Mouse (Mus musculus) liver, embryonic 16.5 days (tissue): ENCODE data around the gene Smyd5. TPM values are rescaled to one million over a fixed set of nuclear protein-coding genes. Genes with fewer than 3 reads are reported as not detected.

ENCODE experiments used
- ATAC-seq: fragments of 200-750 bp; cut with Nextera tagmentation; 2 replicates; pipeline ENCODE4 v1.8.0; 2017; ENCODE audit warnings: low read depth, mild to moderate bottlenecking, moderate number of reproducible peaks, moderate library complexity
- H3K27ac ChIP-seq: fragments of 300-500 bp; sonication (generic); 2 replicates; pipeline ENCODE4 v1.5.1; 2014; ENCODE audit warnings: mild to moderate bottlenecking, low read length
- H3K27me3 ChIP-seq: fragments of 300-500 bp; sonication (generic); 2 replicates; pipeline ENCODE4 v1.6.1; 2014; ENCODE audit warnings: low read depth, low read length, mixed read lengths; ENCODE audit not compliant: control insufficient read depth, insufficient read depth
- H3K36me3 ChIP-seq: fragments of 300-500 bp; sonication (generic); 2 replicates; pipeline ENCODE4 v1.6.1; 2014; ENCODE audit warnings: mild to moderate bottlenecking; ENCODE audit not compliant: control insufficient read depth, insufficient read depth
- H3K4me1 ChIP-seq: fragments of 300-500 bp; sonication (generic); 2 replicates; pipeline ENCODE4 v1.6.1; 2014; ENCODE audit warnings: low read depth, low read length, mixed read lengths; ENCODE audit not compliant: control insufficient read depth
- H3K4me2 ChIP-seq: fragments of 300-500 bp; sonication (generic); 2 replicates; pipeline ENCODE4 v1.6.1; 2014; ENCODE audit warnings: low read depth, low read length, mixed read lengths
- H3K4me3 ChIP-seq: fragments of 300-500 bp; sonication (generic); 2 replicates; pipeline ENCODE4 v1.5.1; 2014; ENCODE audit warnings: low read depth, mild to moderate bottlenecking, low read length
- H3K9ac ChIP-seq: fragments of 300-500 bp; sonication (generic); 2 replicates; pipeline ENCODE4 v1.6.1; 2014; ENCODE audit warnings: low read depth, low read length
- H3K9me3 ChIP-seq: fragments of 300-500 bp; sonication (generic); replicated peaks from 2 replicates; pipeline ENCODE4 v1.6.1; 2016; ENCODE audit warnings: low read length; ENCODE audit not compliant: control insufficient read depth
- WGBS: fragments of 180-500 bp; shearing (Covaris S2); extraction: QIAGEN DNeasy Blood & Tissue Kit; methylation state at CpG from one replicate; pipeline ENCODE4 v1.1.7; 2014; ENCODE audit not compliant: insufficient replicate concordance; 5-methylcytosine and 5-hydroxymethylcytosine counted together
- polyA plus RNA-seq: library from polyadenylated mRNA; unstranded; fragments of >200 nt; fragmentation: Nextera tagmentation; extraction: Ambion mirVana; gene quantifications from 2 replicates; pipeline ENCODE4 v1.2.1, GENCODE M21; 2015

Gene Smyd5
- polyA plus RNA-seq, 1 experiment from 2014 or later, result 18.9 TPM

DNA sequence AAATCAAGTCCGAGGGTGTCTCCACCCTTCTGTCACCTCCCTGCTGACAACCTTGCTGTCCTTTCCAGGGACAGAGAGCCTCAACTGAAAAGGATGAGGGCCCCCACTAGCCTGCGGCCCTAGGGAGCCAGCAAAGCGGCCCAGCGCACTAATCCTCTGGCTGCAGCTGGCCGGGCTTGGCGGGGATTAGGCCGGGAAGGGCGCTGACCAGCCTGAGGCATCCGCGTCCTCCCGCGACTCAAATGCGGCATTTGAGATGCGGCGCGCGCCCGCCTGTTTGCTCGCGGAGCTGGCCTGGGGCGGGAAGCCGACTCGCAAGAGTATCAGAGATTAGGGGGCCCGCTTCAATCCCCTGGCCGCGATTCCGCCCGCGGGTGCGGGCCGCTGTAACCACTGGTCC lies 22.8 kb upstream of the Smyd5 start:
- no peaks in the 10 kb centered on the region for H3K4me1 ChIP-seq
- WGBS, result 2% methylated on average over 31 of the region's 31 CpGs

DNA sequence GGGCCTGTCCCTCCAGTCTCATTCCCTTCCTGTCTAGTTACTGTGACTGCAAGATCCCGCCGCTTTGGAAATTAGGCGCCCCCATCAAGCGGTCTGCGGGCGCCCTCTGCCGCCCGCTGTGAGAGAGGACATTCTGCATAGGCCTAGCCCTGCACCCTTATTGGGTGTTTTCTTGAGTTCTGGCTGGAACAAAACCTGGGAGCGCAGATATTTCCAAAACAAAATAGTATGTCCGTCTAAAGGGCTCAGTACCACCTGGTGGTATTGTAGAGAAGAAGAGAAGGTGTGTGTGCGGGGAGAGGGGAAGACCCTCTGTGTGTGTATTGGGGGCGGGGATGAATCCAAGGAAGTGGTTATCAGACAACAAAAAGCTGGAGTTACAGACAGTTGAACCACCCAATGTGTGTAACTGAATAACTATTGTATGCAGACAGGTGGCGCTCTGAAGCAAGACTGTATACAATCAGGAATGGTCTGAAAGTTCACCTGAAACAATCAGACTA lies 21.0 kb upstream of the Smyd5 start:
- no peak for ATAC-seq
- H3K9me3 ChIP-seq, result no peaks in the 10 kb centered on the region
- H3K4me1 ChIP-seq, result no peaks in the 10 kb centered on the region
- peaks cover 40% of the 10 kb centered on the region for H3K27me3 ChIP-seq
- no peak overlapping the region for H3K4me3 ChIP-seq
- H3K27ac ChIP-seq, result no peak overlapping the region
- no peak overlapping the region for H3K9ac ChIP-seq
- 6% methylated on average over 13 of the region's 13 CpGs for WGBS
- H3K36me3 ChIP-seq, result no peaks in the 10 kb centered on the region
- H3K4me2 ChIP-seq, result no peak overlapping the region

More for the DNA sequence above, 22.8 kb upstream of the Smyd5 start:
- no peak overlapping the region for H3K4me2 ChIP-seq
- no peaks in the 10 kb centered on the region for H3K36me3 ChIP-seq
- no peaks in the 10 kb centered on the region for H3K9me3 ChIP-seq
- no peak for ATAC-seq
- no peak overlapping the region for H3K4me3 ChIP-seq
- no peak overlapping the region for H3K9ac ChIP-seq
- H3K27me3 ChIP-seq, result peaks cover 41% of the 10 kb centered on the region
- H3K27ac ChIP-seq, result no peak overlapping the region

- no peak overlapping the region for H3K27ac ChIP-seq
- ATAC-seq, result no peak
- H3K9ac ChIP-seq, result no peak overlapping the region
- H3K27me3 ChIP-seq, result peaks cover 2% of the 10 kb centered on the region; the same call in 1 of the 2 replicates
- no peak overlapping the region for H3K4me3 ChIP-seq
- no peak overlapping the region for H3K4me2 ChIP-seq
- H3K9me3 ChIP-seq, result no peaks in the 10 kb centered on the region
- H3K36me3 ChIP-seq, result no peaks in the 10 kb centered on the region
- H3K4me1 ChIP-seq, result no peaks in the 10 kb centered on the region
- 36% methylated on average over 3 of the region's 3 CpGs for WGBS
These were observed 16.0 kb upstream of the Smyd5 start for GRCm38 (mm10) chr6:85415829-85416228.

DNA sequence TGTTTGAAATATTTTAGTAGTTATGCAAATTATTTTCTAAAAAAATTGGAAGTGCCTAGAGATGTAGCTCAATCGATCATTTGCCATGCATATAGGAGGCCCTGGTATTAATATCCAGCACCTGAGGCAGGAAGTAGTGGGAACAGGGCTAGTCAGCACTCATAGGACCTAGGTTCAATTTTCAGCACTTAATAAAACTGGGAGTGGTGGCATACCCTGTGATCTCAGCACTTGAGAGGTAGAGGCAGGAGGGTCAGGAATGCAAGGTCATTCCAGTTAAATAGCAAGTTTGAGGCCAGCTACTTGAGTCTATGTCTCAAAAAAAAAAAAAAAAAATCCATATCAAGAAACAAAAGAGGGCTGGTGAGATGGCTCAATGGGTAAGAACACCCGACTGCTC lies 12.6 kb upstream of the Smyd5 start:
- Histone ChIP-seq H3K27ac (no peak overlapping the region), H3K27me3 (peaks cover 8% of the 10 kb centered on the region), H3K4me3 (no peak overlapping the region), H3K9me3 (no peaks in the 10 kb centered on the region), H3K9ac (no peak overlapping the region), H3K4me2 (no peak overlapping the region), H3K36me3 (no peaks in the 10 kb centered on the region), H3K4me1 (no peaks in the 10 kb centered on the region)
- WGBS, result 68% methylated on average over 2 of the region's 2 CpGs
- no peak for ATAC-seq

DNA sequence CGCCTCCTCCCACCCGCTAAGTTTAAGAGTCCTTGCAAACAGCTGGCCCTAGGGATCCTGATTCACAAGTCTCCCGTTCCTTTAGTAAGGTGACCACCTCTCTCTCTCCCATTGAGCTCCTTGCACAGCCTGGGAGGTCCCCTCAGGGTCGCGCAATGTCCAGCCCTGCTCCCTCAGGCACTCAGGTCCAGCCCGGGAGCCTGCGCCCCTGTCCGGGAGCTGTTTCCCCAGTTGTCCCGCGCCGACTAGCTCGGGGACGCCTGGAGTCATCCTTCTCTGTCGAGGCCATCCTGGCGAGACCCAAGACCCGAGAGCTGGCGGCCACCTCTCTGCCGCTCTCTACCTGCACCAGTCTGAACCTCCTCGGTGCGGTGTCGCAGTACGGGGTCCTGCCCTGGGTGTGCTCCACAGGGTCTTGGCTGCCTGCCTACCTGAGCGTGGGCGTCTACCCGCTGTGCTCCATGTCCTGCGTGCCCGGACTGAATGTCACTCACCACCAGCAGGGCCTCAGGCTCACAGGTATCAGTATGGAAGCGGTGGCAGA lies 7.9 kb upstream of the Smyd5 start, which contains the start of gene Noto:
Noto (plus strand) TSS at position 51 of the 544 bp plus-strand sequence.
- H3K9ac ChIP-seq, result no peak within 1 kb of the TSS
- H3K27ac ChIP-seq, result no peak within 1 kb of the TSS
- no peak within 1 kb of the TSS for H3K4me3 ChIP-seq
- no peaks in the 10 kb centered on the region for H3K9me3 ChIP-seq
- H3K36me3 ChIP-seq, result no peaks in the 10 kb centered on the region
- 17% methylated on average over 28 of the region's 28 CpGs for WGBS
- H3K4me1 ChIP-seq, result no peaks in the 10 kb centered on the region
- no peak within 1 kb of the TSS for H3K4me2 ChIP-seq
- ATAC-seq, result no peak
- peaks cover 7% of the 10 kb centered on the region for H3K27me3 ChIP-seq

- Histone ChIP-seq H3K4me3 (peak overlapping the region; percentile 80), H3K4me1 (peaks cover 17% of the 10 kb centered on the region), H3K9ac (peak overlapping the region; percentile 75; the same call in 1 of the 2 replicates), H3K27me3 (no peaks in the 10 kb centered on the region), H3K9me3 (no peaks in the 10 kb centered on the region), H3K4me2 (peak overlapping the region; percentile 85), H3K27ac (no peak overlapping the region), H3K36me3 (no peaks in the 10 kb centered on the region)
- peak; percentile 4; the same call in 1 of the 2 replicates for ATAC-seq
- 42% methylated on average over 8 of the region's 8 CpGs for WGBS
These were observed 431 bp upstream of the Smyd5 start for GRCm38 (mm10) chr6:85431274-85431841.

DNA sequence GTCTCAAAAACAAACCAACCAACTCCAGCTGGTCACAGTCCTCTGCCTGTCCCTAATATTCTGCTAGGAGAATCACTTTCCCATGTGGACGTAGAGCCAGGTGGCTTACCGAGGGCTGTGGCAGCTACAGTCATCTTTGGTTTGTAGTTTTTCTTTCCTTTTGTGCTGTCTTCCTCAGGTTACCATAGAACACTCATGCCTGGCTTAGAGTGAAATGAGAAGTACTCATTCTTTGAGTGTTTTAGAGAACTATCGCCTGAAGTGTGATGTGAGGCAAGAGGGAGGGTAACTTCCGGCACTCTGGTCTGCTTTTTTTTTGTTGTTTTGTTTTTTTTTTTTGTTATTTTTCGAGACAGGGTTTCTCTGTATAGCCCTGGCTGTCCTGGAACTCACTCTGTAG lies 2.1 kb downstream of the Smyd5 start:
- Histone ChIP-seq H3K4me3 (no peak overlapping the region), H3K4me2 (no peak overlapping the region; the same call in 1 of the 2 replicates), H3K9ac (no peak overlapping the region), H3K27me3 (no peaks in the 10 kb centered on the region), H3K9me3 (no peaks in the 10 kb centered on the region), H3K27ac (0 out of 2 replicates have a peak overlapping the region, but pooled peaks have one; percentile 8), H3K36me3 (peaks cover 5% of the 10 kb centered on the region; the same call in 1 of the 2 replicates), H3K4me1 (peaks cover 17% of the 10 kb centered on the region)
- ATAC-seq, result no peak
- WGBS, result 44% methylated on average over 5 of the region's 5 CpGs

GRCm38 (mm10) chr6:85436204-85436603 lies 4.4 kb downstream of the Smyd5 start:
- Histone ChIP-seq H3K27ac (no peak overlapping the region), H3K9ac (no peak overlapping the region), H3K4me2 (no peak overlapping the region), H3K36me3 (peaks cover 5% of the 10 kb centered on the region; the same call in 1 of the 2 replicates), H3K4me3 (no peak overlapping the region), H3K4me1 (peaks cover 17% of the 10 kb centered on the region), H3K27me3 (no peaks in the 10 kb centered on the region), H3K9me3 (no peaks in the 10 kb centered on the region)
- ATAC-seq, result no peak
- 41% methylated on average over 1 of the region's 1 CpGs for WGBS

- ATAC-seq, result no peak
- Histone ChIP-seq H3K36me3 (peaks cover 5% of the 10 kb centered on the region; the same call in 1 of the 2 replicates), H3K9ac (no peak overlapping the region), H3K27me3 (no peaks in the 10 kb centered on the region), H3K4me2 (no peak overlapping the region), H3K4me1 (peaks cover 15% of the 10 kb centered on the region), H3K9me3 (no peaks in the 10 kb centered on the region), H3K27ac (no peak overlapping the region), H3K4me3 (no peak overlapping the region)
- WGBS, result 69% methylated on average over 5 of the region's 6 CpGs
These were observed 4.8 kb downstream of the Smyd5 start for GRCm38 (mm10) chr6:85436631-85437030.
